Mouse (Mus musculus) C2C12 (cell line): Measurements from ENCODE around the gene Cxcl14. TPM values are rescaled to one million over a fixed set of nuclear protein-coding genes. Genes with fewer than 3 reads are reported as not detected.

Experiments used
- H3K27me3 ChIP-seq: one replicate; pipeline ENCODE4 v1.6.1; 2011; ENCODE audit not compliant: control insufficient read depth, insufficient read depth, insufficient read length
- H3K36me3 ChIP-seq: one replicate; pipeline ENCODE4 v1.6.1; 2011; ENCODE audit not compliant: control insufficient read depth, insufficient read depth
- H3K4me3 ChIP-seq: one replicate; pipeline ENCODE4 v1.5.1; 2011; ENCODE audit warnings: mild to moderate bottlenecking, control low read depth; ENCODE audit not compliant: poor library complexity, insufficient read depth, severe bottlenecking
- H3K79me2 ChIP-seq: one replicate; pipeline ENCODE4 v1.6.1; 2011; ENCODE audit not compliant: control insufficient read depth, insufficient read depth
- H3K79me3 ChIP-seq: one replicate; pipeline ENCODE4 v1.6.1; 2011; ENCODE audit warnings: low read depth, control low read depth
- H3ac ChIP-seq: one replicate; pipeline ENCODE3; 2011; ENCODE audit warnings: low read depth; ENCODE audit not compliant: control insufficient read depth, insufficient read length
- CEBPB ChIP-seq: IDR thresholded peaks from one replicate; pipeline ENCODE4 v1.6.1; 2011; ENCODE audit warnings: low read depth, mild to moderate bottlenecking, control low read depth, moderate library complexity
- CTCF ChIP-seq: IDR thresholded peaks from one replicate; pipeline ENCODE4 v1.5.1; 2011; ENCODE audit not compliant: control insufficient read depth, insufficient read depth, insufficient read length
- FOSL1 ChIP-seq: IDR thresholded peaks from one replicate; pipeline ENCODE4 v1.8.0; 2011; ENCODE audit warnings: mild to moderate bottlenecking, low read length; ENCODE audit not compliant: poor library complexity, insufficient read depth, severe bottlenecking
- MAX ChIP-seq: IDR thresholded peaks from one replicate; pipeline ENCODE4 v1.6.1; 2011; ENCODE audit warnings: mild to moderate bottlenecking, control low read depth
- MYOD1 ChIP-seq: IDR thresholded peaks from one replicate; pipeline ENCODE4 v1.6.1; 2011; ENCODE audit warnings: low read depth; ENCODE audit not compliant: control insufficient read depth, insufficient read length
- MYOG ChIP-seq: IDR thresholded peaks from one replicate; pipeline ENCODE4 v1.6.1; 2011; ENCODE audit not compliant: control insufficient read depth, insufficient read length; ENCODE audit errors: extremely low read depth
- USF1 ChIP-seq: IDR thresholded peaks from one replicate; pipeline ENCODE4 v1.6.1; 2011; ENCODE audit warnings: low read depth, mild to moderate bottlenecking, control low read depth, moderate library complexity
- polyA plus RNA-seq: library from polyadenylated mRNA; unstranded; fragments of >200 nt; fragmentation: generic; extraction: Trizol; gene quantifications from one replicate; pipeline ENCODE4 v1.2.1, GENCODE M21; 2012; ENCODE audit warnings: missing spikeins

The Cxcl14 gene
- polyA plus RNA-seq, 1 experiment: 0.01 TPM

DNA sequence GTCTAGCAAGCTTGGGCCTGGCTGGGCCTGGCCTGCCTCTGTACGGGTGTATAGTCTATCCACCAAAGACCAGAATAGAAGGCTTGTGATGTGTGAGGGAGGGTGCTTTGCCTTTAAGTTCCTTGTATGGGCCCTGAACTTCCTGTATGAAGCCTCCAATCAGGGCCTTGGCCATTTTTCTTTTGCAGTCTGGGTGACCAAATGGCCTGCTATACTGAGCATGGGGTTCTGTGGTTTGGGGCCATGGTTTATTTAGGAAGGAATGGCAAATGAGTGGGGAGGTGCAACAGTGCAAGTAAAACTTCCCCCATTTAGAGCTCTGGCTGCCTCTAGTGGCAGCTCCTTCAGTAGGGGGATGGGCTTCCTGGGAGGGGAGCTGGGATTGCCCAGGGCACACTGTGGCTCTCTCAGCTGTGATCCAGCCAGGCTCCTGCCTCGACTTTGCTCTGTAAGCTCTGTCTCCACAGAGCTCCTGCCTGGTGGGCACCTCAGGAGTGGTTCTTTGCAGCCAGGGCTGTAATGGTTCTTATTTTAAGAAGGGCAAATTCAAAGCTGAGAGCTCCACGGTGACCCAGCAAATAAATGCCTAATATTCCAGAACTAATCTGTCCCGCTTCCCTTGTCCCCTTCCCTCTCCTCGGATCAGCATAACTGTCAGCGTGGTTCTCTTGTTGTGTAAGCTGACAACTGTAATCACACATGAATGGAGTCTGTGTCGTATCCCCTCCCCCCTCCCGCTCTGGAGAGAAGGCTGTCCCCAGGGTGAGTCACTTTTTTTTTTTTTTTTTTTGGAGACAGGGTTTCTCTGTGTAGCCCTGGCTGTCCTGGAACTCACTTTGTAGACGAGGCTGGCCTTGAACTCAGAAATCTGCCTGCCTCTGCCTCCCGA lies 38.7 kb upstream of the Cxcl14 start:
- Histone ChIP-seq H3K36me3 (no peaks in the 10 kb centered on the region), H3K4me3 (no peak overlapping the region), H3ac (no peak overlapping the region), H3K79me3 (no peaks in the 10 kb centered on the region), H3K79me2 (no peaks in the 10 kb centered on the region), H3K27me3 (no peaks in the 10 kb centered on the region)
- TF ChIP-seq CEBPB: no peak

- Histone ChIP-seq H3ac (no peak overlapping the region), H3K79me2 (no peaks in the 10 kb centered on the region), H3K36me3 (no peaks in the 10 kb centered on the region), H3K27me3 (no peaks in the 10 kb centered on the region), H3K79me3 (no peaks in the 10 kb centered on the region), H3K4me3 (no peak overlapping the region)
- TF ChIP-seq FOSL1 (no peak), USF1 (no peak), MAX (no peak), CEBPB (no peak), MYOG (no peak), MYOD1 (no peak), CTCF (no peak)
Observed at GRCm38 (mm10) chr13:56334236-56334635, 37.9 kb upstream of the Cxcl14 start.

- no peak for TF ChIP-seq FOSL1
- no peak for TF ChIP-seq MYOD1
- no peak for TF ChIP-seq MYOG
- TF ChIP-seq CEBPB: no peak
- no peak for TF ChIP-seq MAX
- TF ChIP-seq USF1: no peak
- TF ChIP-seq CTCF: no peak
- Histone ChIP-seq H3K79me3 (no peaks in the 10 kb centered on the region), H3K36me3 (no peaks in the 10 kb centered on the region), H3K27me3 (no peaks in the 10 kb centered on the region), H3K4me3 (no peak overlapping the region), H3K79me2 (no peaks in the 10 kb centered on the region), H3ac (no peak overlapping the region)
Observed at GRCm38 (mm10) chr13:56332356-56332755, 36.0 kb upstream of the Cxcl14 start.

GRCm38 (mm10) chr13:56330603-56331455 lies 34.5 kb upstream of the Cxcl14 start:
- TF ChIP-seq USF1 (no peak), FOSL1 (no peak), MYOD1 (no peak), MYOG (no peak), MAX (no peak)
- no peaks in the 10 kb centered on the region for H3K36me3 ChIP-seq
- no peaks in the 10 kb centered on the region for H3K79me2 ChIP-seq
- H3ac ChIP-seq: no peak overlapping the region
- H3K4me3 ChIP-seq: no peak overlapping the region
- no peaks in the 10 kb centered on the region for H3K79me3 ChIP-seq
- H3K27me3 ChIP-seq: no peaks in the 10 kb centered on the region

DNA sequence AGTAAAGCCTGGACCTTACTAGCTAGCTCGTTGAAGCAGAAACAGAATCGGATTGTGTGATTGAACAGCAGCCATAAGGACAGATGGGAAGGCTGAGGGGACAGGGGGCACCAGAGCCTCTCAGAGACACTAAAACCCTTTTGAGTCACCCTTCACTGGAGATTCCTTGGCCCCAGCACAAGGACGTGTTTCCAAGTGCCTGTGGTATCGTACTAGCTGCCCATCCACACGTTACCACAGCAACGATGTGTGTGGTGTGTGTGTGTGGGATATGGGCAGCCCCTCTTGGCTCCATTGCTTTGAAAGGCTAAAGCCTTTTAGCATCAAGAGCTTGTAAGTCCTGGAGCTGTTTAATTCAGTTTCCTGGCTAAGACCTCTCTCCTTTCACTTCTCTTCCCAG lies 33.4 kb upstream of the Cxcl14 start:
- H3K4me3 ChIP-seq: no peak overlapping the region
- H3K79me2 ChIP-seq: no peaks in the 10 kb centered on the region
- H3K36me3 ChIP-seq: no peaks in the 10 kb centered on the region
- H3K79me3 ChIP-seq: no peaks in the 10 kb centered on the region
- TF ChIP-seq MAX: no peak
- TF ChIP-seq CTCF: no peak
- TF ChIP-seq MYOG: no peak
- TF ChIP-seq CEBPB: no peak
- TF ChIP-seq FOSL1: no peak
- no peak for TF ChIP-seq USF1
- TF ChIP-seq MYOD1: no peak
- H3K27me3 ChIP-seq: no peaks in the 10 kb centered on the region
- H3ac ChIP-seq: no peak overlapping the region

DNA sequence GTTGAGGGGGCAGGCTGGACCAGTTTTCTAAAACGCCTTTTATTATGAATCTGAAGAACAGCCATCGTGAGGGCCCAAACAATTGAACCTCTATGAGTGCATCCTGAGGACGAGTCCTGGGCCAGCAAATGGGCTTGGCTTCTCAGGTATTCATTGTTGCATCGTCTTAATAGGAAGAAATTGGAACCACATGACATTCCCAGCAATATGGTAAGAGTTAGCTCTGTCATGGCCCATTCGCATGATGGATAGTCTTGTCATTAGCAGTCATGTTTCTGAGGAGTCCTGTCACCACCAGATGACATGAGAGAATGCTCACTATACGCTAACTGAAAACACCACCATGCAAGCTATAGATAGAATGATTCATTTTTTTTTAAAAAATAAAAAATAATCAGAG lies 32.8 kb upstream of the Cxcl14 start:
- H3K79me3 ChIP-seq: no peaks in the 10 kb centered on the region
- H3K79me2 ChIP-seq: no peaks in the 10 kb centered on the region
- no peak overlapping the region for H3K4me3 ChIP-seq
- no peaks in the 10 kb centered on the region for H3K36me3 ChIP-seq
- TF ChIP-seq FOSL1: no peak
- no peak for TF ChIP-seq MYOD1
- no peak for TF ChIP-seq MAX
- TF ChIP-seq CEBPB: no peak
- TF ChIP-seq USF1: no peak
- no peak for TF ChIP-seq CTCF
- TF ChIP-seq MYOG: no peak
- H3ac ChIP-seq: no peak overlapping the region
- H3K27me3 ChIP-seq: no peaks in the 10 kb centered on the region
